Mouse (Mus musculus) thymus, postnatal 10 days (tissue): ENCODE measurements around the gene Fars2.

ENCODE experiments used
- DNase-seq, 2 experiments: peaks; one replicate each; pipeline ENCODE4 v3.0.0; 2021; ENCODE audit warnings: low spot score in 2 of 2

Gene Fars2

GRCm38 (mm10) chr13:36683581-36683980 is 566.4 kb downstream of the Fars2 start:
- no peak for DNase-seq

- no peak for DNase-seq
Measured at GRCm38 (mm10) chr13:36695516-36696201, 578.4 kb downstream of the Fars2 start.

GRCm38 (mm10) chr13:36696351-36696771 is 579.1 kb downstream of the Fars2 start:
- no peak for DNase-seq

GRCm38 (mm10) chr13:36707088-36707690 is 590.0 kb downstream of the Fars2 start:
- DNase-seq, result no peak

- DNase-seq, result no peak
Measured at GRCm38 (mm10) chr13:36714101-36714500, 596.9 kb downstream of the Fars2 start.

GRCm38 (mm10) chr13:36716708-36717107 is 599.5 kb downstream of the Fars2 start:
- no peak for DNase-seq

GRCm38 (mm10) chr13:36717376-36717775 is 600.2 kb downstream of the Fars2 start:
- no peak for DNase-seq

- no peak for DNase-seq
Measured at GRCm38 (mm10) chr13:36720297-36721017, 603.2 kb downstream of the Fars2 start.

GRCm38 (mm10) chr13:36722309-36722708 is 605.1 kb downstream of the Fars2 start:
- no peak for DNase-seq

- no peak for DNase-seq
Measured at GRCm38 (mm10) chr13:36723726-36724300, 606.6 kb downstream of the Fars2 start.

- no peak for DNase-seq
Measured at GRCm38 (mm10) chr13:36724533-36725470, 607.6 kb downstream of the Fars2 start.

- DNase-seq, result no peak
Measured at GRCm38 (mm10) chr13:36725881-36726280, 608.7 kb downstream of the Fars2 start.

GRCm38 (mm10) chr13:36726551-36726950 is 609.3 kb downstream of the Fars2 start:
- no peak for DNase-seq

- no peak for DNase-seq
Measured at GRCm38 (mm10) chr13:36726951-36727778, 610.0 kb downstream of the Fars2 start.

GRCm38 (mm10) chr13:36727779-36728470 is 610.7 kb downstream of the Fars2 start:
- DNase-seq, result no peak

- no peak for DNase-seq
Measured at GRCm38 (mm10) chr13:36728509-36728908, 611.3 kb downstream of the Fars2 start.

GRCm38 (mm10) chr13:36729731-36730340 is 612.6 kb downstream of the Fars2 start:
- DNase-seq, result no peak

GRCm38 (mm10) chr13:36730341-36730761 is 613.1 kb downstream of the Fars2 start:
- DNase-seq, result no peak
